Mouse (Mus musculus): ENCODE results near the gene Trim34a. TPM values are rescaled to one million over a fixed set of nuclear protein-coding genes. Genes with fewer than 3 reads are reported as not detected.

Trim34a gene
- polyA plus RNA-seq (2014; fragmentation: Nextera tagmentation; extraction: Ambion mirVana): 0.47 and 0.53 TPM in 2 replicates

GRCm38 (mm10) chr7:104244287-104245181 is at the start of gene Trim34a:
Gene Trim34a (plus strand): TSS chr7:104244457.
- peak within 1 kb of the TSS; percentile 42 for H3K4me2 ChIP-seq (ENCODE audit: low read length)
- H3K9ac ChIP-seq (ENCODE audit: low read length): peak within 1 kb of the TSS; percentile 26; the same call in 1 of the 2 replicates
- no peaks in the 10 kb centered on the region for H3K4me1 ChIP-seq (ENCODE audit: control insufficient read depth, insufficient read depth, low read length)
- peak; percentile 55; the same call in 1 of the 2 replicates for ATAC-seq
- H3K27me3 ChIP-seq (replicated peaks; ENCODE audit: control insufficient read depth, insufficient read depth, low read length): no peaks in the 10 kb centered on the region
- H3K9me3 ChIP-seq (replicated peaks; ENCODE audit: control insufficient read depth, low read length): no peaks in the 10 kb centered on the region
- H3K4me3 ChIP-seq (ENCODE audit: low read depth, low read length): peak within 1 kb of the TSS; percentile 17; the same call in 1 of the 2 replicates
- 10% methylated on average over 13 of the region's 13 CpGs for WGBS
- no peaks in the 10 kb centered on the region for H3K36me3 ChIP-seq (ENCODE audit: control insufficient read depth, insufficient read depth, low read length)
- DNase-seq (ENCODE audit: low spot score): peak; percentile 55
- H3K27ac ChIP-seq (ENCODE audit: low read depth, low read length): no peak within 1 kb of the TSS

- ATAC-seq: no peak
- Histone ChIP-seq H3K4me3 (ENCODE audit: low read depth, low read length) (no peak within 1 kb of the TSS), H3K9me3 (replicated peaks; ENCODE audit: control insufficient read depth, low read length) (no peaks in the 10 kb centered on the region), H3K4me1 (ENCODE audit: control insufficient read depth, insufficient read depth, low read length) (no peaks in the 10 kb centered on the region), H3K4me2 (ENCODE audit: low read length) (no peak within 1 kb of the TSS), H3K36me3 (ENCODE audit: control insufficient read depth, insufficient read depth, low read length) (no peaks in the 10 kb centered on the region), H3K27ac (ENCODE audit: low read depth, low read length) (no peak within 1 kb of the TSS), H3K27me3 (replicated peaks; ENCODE audit: control insufficient read depth, insufficient read depth, low read length) (no peaks in the 10 kb centered on the region), H3K9ac (ENCODE audit: low read length) (no peak within 1 kb of the TSS)
- no peak for DNase-seq (ENCODE audit: low spot score)
- WGBS: 87% methylated on average over 6 of the region's 6 CpGs
Observed at GRCm38 (mm10) chr7:104195885-104196284, 48.4 kb upstream of the Trim34a start, which contains the start of gene Olfr649. Gene Olfr649 (minus strand): TSS chr7:104195985.

GRCm38 (mm10) chr7:104199822-104200221 is 44.4 kb upstream of the Trim34a start:
- Histone ChIP-seq H3K27me3 (replicated peaks; ENCODE audit: control insufficient read depth, insufficient read depth, low read length) (no peaks in the 10 kb centered on the region), H3K4me3 (ENCODE audit: low read depth, low read length) (no peak overlapping the region), H3K9ac (ENCODE audit: low read length) (no peak overlapping the region), H3K4me2 (ENCODE audit: low read length) (no peak overlapping the region), H3K4me1 (ENCODE audit: control insufficient read depth, insufficient read depth, low read length) (no peaks in the 10 kb centered on the region), H3K27ac (ENCODE audit: low read depth, low read length) (no peak overlapping the region), H3K9me3 (replicated peaks; ENCODE audit: control insufficient read depth, low read length) (no peaks in the 10 kb centered on the region), H3K36me3 (ENCODE audit: control insufficient read depth, insufficient read depth, low read length) (no peaks in the 10 kb centered on the region)
- ATAC-seq (peak; percentile 40; the same call in 1 of the 2 replicates), DNase-seq (ENCODE audit: low spot score) (peak; percentile 51)
- 6% methylated on average over 5 of the region's 5 CpGs for WGBS

- Histone ChIP-seq H3K27ac (ENCODE audit: low read depth, low read length) (no peak overlapping the region), H3K4me3 (ENCODE audit: low read depth, low read length) (no peak overlapping the region), H3K9ac (ENCODE audit: low read length) (no peak overlapping the region), H3K36me3 (ENCODE audit: control insufficient read depth, insufficient read depth, low read length) (no peaks in the 10 kb centered on the region), H3K4me2 (ENCODE audit: low read length) (no peak overlapping the region), H3K9me3 (replicated peaks; ENCODE audit: control insufficient read depth, low read length) (no peaks in the 10 kb centered on the region), H3K27me3 (replicated peaks; ENCODE audit: control insufficient read depth, insufficient read depth, low read length) (no peaks in the 10 kb centered on the region), H3K4me1 (ENCODE audit: control insufficient read depth, insufficient read depth, low read length) (no peaks in the 10 kb centered on the region)
- DNase-seq (ENCODE audit: low spot score) (no peak), ATAC-seq (no peak)
- 94% methylated on average over 7 of the region's 7 CpGs for WGBS
Observed at GRCm38 (mm10) chr7:104206197-104206596, 38.1 kb upstream of the Trim34a start.

- no peaks in the 10 kb centered on the region for H3K9me3 ChIP-seq (replicated peaks; ENCODE audit: control insufficient read depth, low read length)
- no peak overlapping the region for H3K9ac ChIP-seq (ENCODE audit: low read length)
- DNase-seq (ENCODE audit: low spot score): no peak
- H3K27ac ChIP-seq (ENCODE audit: low read depth, low read length): no peak overlapping the region
- ATAC-seq: no peak
- no peak overlapping the region for H3K4me2 ChIP-seq (ENCODE audit: low read length)
- H3K27me3 ChIP-seq (replicated peaks; ENCODE audit: control insufficient read depth, insufficient read depth, low read length): no peaks in the 10 kb centered on the region
- H3K4me1 ChIP-seq (ENCODE audit: control insufficient read depth, insufficient read depth, low read length): no peaks in the 10 kb centered on the region
- 42% methylated on average over 1 of the region's 1 CpGs for WGBS
- H3K4me3 ChIP-seq (ENCODE audit: low read depth, low read length): no peak overlapping the region
- no peaks in the 10 kb centered on the region for H3K36me3 ChIP-seq (ENCODE audit: control insufficient read depth, insufficient read depth, low read length)
Observed at GRCm38 (mm10) chr7:104216011-104216535, 28.2 kb upstream of the Trim34a start.

GRCm38 (mm10) chr7:104217881-104218280 is 26.4 kb upstream of the Trim34a start:
- no peaks in the 10 kb centered on the region for H3K9me3 ChIP-seq (replicated peaks; ENCODE audit: control insufficient read depth, low read length)

GRCm38 (mm10) chr7:104218701-104219569 is 25.3 kb upstream of the Trim34a start, which contains the start of gene Trim6:
Gene Trim6 (plus strand): TSS chr7:104218793.
- no peaks in the 10 kb centered on the region for H3K9me3 ChIP-seq (replicated peaks; ENCODE audit: control insufficient read depth, low read length)
- H3K27ac ChIP-seq (ENCODE audit: low read depth, low read length): no peak within 1 kb of the TSS
- DNase-seq (ENCODE audit: low spot score) (peak; percentile 29), ATAC-seq (peak; percentile 70)
- H3K4me3 ChIP-seq (ENCODE audit: low read depth, low read length): peak within 1 kb of the TSS; percentile 13
- no peak within 1 kb of the TSS for H3K9ac ChIP-seq (ENCODE audit: low read length)
- peak within 1 kb of the TSS; percentile 39 for H3K4me2 ChIP-seq (ENCODE audit: low read length)
- no peaks in the 10 kb centered on the region for H3K36me3 ChIP-seq (ENCODE audit: control insufficient read depth, insufficient read depth, low read length)
- H3K4me1 ChIP-seq (ENCODE audit: control insufficient read depth, insufficient read depth, low read length): no peaks in the 10 kb centered on the region
- WGBS: 3% methylated on average over 37 of the region's 37 CpGs
- no peaks in the 10 kb centered on the region for H3K27me3 ChIP-seq (replicated peaks; ENCODE audit: control insufficient read depth, insufficient read depth, low read length)

More at GRCm38 (mm10) chr7:104217881-104218280, 26.4 kb upstream of the Trim34a start:
- Histone ChIP-seq H3K36me3 (ENCODE audit: control insufficient read depth, insufficient read depth, low read length) (no peaks in the 10 kb centered on the region), H3K4me1 (ENCODE audit: control insufficient read depth, insufficient read depth, low read length) (no peaks in the 10 kb centered on the region), H3K9ac (ENCODE audit: low read length) (no peak overlapping the region), H3K27ac (ENCODE audit: low read depth, low read length) (no peak overlapping the region), H3K4me2 (ENCODE audit: low read length) (no peak overlapping the region), H3K4me3 (ENCODE audit: low read depth, low read length) (no peak overlapping the region), H3K27me3 (replicated peaks; ENCODE audit: control insufficient read depth, insufficient read depth, low read length) (no peaks in the 10 kb centered on the region)
- DNase-seq (ENCODE audit: low spot score) (no peak), ATAC-seq (no peak)
- WGBS: 79% methylated on average over 2 of the region's 2 CpGs

GRCm38 (mm10) chr7:104231203-104231602 is 13.1 kb upstream of the Trim34a start:
- no peaks in the 10 kb centered on the region for H3K36me3 ChIP-seq (ENCODE audit: control insufficient read depth, insufficient read depth, low read length)
- ATAC-seq (no peak), DNase-seq (ENCODE audit: low spot score) (peak; percentile 1)
- no peak overlapping the region for H3K4me3 ChIP-seq (ENCODE audit: low read depth, low read length)
- no peaks in the 10 kb centered on the region for H3K9me3 ChIP-seq (replicated peaks; ENCODE audit: control insufficient read depth, low read length)
- no peaks in the 10 kb centered on the region for H3K4me1 ChIP-seq (ENCODE audit: control insufficient read depth, insufficient read depth, low read length)
- no peak overlapping the region for H3K9ac ChIP-seq (ENCODE audit: low read length)
- H3K27me3 ChIP-seq (replicated peaks; ENCODE audit: control insufficient read depth, insufficient read depth, low read length): no peaks in the 10 kb centered on the region
- no peak overlapping the region for H3K4me2 ChIP-seq (ENCODE audit: low read length)
- no peak overlapping the region for H3K27ac ChIP-seq (ENCODE audit: low read depth, low read length)
- 36% methylated on average over 2 of the region's 2 CpGs for WGBS
